Mouse (Mus musculus) cerebellum, adult 8-10 months (tissue): ENCODE results near the gene Gpr31b.
"Not testable (repeated sequence)": the region's sequence is repeated elsewhere in the genome, so short reads cannot be mapped to it uniquely, and the experiment has no call there.

ENCODE experiments used
- DNase-seq: peaks from one replicate; pipeline ENCODE4 v3.0.0; 2022

Gpr31b gene

DNA sequence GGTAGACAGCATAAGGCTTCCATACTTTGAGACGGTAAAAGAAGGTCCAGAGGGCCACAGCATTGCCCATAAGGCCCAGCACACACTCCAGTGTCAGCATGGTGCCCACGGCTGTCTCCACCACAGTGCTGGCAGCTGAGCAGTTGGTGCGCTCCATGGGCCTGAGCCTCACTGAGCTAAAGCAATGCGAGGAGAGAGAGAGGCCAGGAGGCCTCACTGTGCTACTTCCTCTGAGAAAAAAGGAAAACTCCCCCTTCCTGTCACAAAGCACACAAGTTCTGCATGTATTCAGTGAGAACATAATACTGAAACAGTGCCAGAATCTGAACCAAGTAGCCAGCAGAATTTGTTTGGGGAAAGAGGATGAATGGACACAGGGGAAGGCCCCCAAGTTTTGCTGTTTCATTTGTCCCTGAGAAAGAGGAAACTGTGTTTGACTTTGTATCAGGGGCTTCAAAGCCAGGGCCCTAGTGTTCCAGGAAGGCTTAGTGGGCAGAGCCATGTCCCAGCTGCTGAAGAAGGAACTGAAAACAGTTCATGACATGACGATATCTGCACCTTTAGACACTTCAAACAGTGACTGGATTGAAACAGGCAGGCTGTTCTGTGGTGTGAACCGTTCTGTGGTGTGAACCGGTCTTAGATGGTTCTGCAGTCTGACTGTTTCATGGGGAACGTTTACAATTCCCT lies at the start of gene Gpr31b:
Gene Gpr31b (minus strand): TSS at position 173 of the 690 bp plus-strand sequence.
- DNase-seq = not testable (repeated sequence)

DNA sequence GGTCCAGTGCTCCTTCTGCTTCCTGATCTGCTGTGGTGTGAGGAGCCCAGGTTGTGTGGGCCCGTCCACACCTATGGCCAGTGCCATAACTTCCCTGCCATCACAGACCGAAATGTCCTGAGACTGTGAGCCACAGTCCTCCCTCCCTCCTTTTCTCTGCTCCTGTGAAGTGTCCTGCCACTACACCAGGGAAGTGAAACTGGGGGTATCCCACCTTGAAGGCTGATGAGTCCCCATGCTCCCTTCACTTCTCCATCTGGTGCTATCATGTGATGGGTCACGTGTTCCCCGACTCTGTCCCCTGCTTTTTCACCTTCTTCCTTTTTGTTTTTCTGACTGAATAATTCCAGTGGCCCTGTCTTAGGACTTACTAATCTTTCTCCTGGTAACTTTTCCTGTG lies 40.9 kb upstream of the Gpr31b start:
- not testable (repeated sequence) for DNase-seq

DNA sequence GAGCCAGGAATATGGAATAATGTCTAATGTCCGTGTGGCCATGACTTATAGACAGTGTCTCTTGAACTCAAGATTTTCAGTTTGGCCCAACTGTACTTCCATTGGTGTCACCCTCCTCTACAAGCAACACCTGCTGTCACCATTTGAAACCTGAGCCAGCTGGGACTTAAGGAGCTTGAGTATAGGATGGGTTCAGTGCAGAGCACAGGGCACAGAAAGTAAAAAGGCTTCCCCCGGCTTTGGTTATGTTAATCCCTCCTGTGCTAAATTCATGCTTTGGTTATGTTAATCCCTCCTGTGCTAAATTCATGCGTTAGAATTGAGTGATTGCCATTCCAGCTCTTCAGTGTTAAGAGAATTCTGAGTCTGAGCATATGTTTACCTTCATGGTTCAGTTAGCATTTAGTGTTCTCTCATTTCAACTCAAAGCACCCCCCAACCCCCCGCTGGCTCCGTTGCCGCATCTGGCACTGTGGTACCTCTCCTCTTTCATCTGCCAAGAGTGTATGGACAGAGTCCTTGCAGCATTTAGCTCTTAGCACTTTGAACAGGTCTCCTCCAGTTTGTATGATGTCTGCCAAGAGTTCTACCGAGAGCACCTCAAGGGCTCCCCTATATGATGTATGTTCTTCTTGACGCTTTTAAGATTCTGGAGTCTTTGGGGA lies 40.1 kb upstream of the Gpr31b start:
- DNase-seq = not testable (repeated sequence)

DNA sequence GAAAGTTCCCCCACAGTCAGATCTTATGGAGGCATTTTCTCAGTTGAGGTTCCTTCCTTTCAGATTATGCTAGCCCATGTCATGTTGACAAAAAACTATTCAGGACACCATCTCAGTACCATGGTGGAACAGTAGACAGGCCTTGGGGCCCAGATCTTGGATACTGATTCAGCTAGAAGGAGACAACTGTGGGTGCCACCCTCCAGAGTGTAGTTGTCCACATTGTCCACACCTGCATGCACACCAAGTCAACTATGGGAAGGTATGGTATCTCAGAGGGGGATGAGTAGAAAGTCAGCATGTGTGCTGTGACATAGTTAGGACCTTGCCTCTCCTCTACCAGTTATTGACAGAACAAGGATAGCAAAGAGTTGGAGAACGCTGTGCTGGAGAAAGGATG lies 39.4 kb upstream of the Gpr31b start:
- DNase-seq = not testable (repeated sequence)

DNA sequence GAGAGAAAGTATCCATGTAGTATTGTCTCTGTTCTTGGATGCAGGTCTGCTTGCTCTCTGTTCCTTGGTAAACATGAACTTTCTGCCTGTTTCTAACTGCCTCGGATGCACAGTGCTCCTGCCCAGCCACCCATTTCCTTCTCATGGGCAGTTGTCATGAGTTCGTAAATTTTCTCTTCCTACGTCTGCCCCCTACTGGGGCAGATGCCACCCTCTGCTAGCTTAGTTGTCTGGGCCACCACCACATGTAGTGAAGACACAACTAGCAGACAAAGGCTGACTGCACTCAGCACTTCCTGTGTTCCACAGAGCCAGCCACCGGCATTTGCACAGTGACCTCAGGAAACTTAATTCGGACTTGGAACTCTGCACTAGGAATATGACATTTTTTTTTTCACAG lies 17.1 kb upstream of the Gpr31b start:
- DNase-seq = not testable (repeated sequence)

DNA sequence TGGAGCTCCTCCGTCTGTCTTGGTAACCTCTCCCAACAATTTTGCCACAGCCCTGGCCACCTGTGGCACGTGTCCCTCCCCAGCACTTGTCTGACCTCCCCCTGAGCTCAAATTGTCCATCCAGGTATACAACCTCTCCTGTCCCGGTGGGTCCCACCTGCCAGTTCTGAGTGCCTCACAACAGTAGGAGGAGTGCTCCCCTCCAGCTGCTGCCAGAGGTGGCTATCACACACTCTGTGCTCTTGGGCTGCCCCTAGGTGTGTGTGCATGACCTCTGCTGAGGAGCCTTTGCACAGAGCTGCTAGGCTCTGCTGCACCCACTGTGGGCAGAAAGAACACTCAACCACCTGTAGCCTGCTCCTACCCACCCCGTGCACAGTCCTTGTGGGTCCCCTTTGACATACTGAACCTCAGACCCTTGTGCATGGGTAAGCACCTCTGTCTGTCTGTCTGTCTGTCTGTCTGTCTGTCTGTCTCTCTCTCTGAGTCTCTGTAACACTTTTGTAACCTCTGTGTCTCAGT lies 15.8 kb upstream of the Gpr31b start:
- not testable (repeated sequence) for DNase-seq

DNA sequence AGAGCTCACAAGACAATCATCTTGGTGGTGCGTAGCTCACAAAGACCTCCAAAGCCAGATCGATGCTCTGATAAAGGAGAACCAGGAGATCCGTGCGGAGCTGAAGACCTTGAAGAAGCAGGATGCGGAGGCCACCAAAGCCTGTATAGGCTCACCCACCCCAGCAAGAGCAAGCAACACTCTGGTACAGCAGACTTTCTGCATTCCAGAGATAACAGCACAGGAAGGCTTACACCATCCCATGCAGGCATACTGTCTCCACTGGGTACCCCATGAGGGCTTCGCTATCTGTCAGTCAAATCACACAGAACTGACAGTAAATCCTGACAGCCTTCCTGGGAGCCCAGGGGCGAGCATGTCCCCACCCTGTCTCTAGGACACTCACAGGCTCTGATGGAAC lies 10.8 kb upstream of the Gpr31b start:
- DNase-seq = not testable (repeated sequence)

DNA sequence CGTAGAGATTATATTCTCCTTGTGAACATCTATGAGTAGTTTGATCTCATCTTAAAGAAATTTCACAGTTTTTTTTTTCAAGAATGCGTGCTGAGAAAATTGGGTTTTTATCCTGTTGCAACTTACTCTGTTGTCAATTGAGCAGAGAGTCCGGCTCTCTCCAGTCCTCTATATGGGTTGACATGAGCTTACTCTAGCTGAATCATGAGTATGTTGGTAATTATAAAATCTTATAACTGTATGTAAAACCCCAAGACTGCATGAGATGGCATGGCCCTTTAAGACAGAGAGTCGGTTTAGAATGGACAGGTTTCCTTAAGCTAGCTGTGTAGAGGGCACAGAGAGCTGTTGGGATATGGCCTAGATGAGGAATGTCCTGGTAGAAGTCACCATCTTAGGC lies 8.7 kb upstream of the Gpr31b start, which contains the start of gene Tcp10b:
Gene Tcp10b (plus strand): TSS at position 301 of the 400 bp plus-strand sequence.
- not testable (repeated sequence) for DNase-seq

DNA sequence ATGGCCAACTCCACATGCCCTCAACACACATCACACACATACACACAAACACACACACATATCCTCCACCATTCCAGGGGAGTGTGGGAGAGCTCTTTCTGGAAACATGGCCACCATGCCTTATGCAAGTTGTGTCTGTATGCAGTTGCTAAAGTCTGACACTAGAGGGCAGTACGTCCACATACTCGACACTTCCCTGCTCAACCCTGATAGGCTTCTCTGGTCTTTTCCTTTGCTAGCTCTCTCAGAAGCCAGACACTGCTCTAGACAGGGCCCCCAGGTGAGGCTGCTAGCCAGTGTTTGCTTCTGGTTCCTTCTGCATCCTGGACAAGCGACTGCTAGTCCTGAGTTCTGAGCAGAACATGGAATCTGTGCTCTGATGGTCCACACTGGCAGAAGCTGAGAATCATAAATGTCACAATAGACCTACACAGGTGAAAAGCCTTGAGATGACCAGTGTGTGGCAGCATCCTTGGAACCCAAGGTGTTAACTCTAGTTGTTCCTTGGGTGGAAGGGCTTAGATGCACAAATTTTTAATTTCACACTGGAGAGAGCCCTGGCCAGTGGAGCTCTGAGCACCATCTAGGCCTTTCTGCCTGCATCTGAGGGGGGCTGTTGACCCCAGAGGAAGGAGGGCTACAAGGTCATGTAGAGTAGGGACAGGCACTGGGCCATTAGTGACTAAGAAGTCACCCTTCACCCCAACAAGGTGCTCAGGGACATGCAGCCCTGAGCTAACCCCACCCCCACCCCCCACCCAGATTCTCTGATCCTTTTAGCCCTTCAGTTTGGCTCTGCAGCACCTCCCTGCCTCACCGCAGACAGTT lies 8.0 kb downstream of the Gpr31b start:
- DNase-seq = peak; percentile 26

DNA sequence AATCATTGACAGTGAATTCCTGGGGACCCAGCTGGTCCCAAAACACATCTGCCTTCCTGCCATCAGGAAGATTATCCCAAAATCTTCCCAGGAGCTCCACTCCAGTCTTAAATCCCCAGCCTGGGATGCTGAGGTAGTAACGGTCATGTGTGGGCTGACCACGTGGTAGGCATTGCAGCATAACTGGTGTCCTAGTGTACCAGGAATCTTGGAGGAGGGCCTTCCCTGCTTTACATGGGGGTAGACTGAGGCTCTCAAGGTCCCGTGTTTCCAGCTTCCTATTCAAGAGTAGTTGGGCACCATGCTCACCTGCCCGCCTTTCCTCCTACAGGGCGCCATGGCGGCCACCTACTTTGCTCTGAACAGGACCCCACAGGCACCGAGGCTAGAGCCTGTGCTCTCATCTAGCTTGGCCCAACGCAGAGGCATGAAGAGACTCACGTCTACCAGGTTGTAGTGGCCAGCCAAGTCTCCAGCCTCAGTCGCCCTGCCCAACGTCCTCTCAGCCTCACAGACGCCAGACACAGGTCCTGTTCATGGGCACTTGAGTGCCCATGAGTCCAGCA lies 15.4 kb downstream of the Gpr31b start:
- not testable (repeated sequence) for DNase-seq

DNA sequence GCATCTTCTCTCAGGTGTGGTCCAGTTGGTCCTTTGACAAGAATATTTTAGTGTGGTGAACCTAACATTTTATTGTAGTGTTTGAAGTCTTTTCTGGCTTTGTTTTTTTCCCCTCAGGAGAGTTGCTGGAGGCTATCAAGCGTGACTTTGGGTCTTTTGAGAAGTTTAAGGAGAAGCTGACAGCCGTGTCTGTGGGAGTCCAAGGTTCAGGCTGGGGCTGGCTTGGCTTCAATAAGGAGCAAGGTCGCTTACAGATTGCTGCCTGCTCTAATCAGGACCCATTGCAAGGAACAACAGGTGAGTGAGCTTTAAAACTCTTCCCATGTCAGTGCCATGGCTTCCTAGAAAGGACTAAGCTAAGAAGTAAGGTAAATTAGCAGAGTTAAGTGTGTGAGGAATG lies 38.8 kb downstream of the Gpr31b start:
- DNase-seq = no peak

DNA sequence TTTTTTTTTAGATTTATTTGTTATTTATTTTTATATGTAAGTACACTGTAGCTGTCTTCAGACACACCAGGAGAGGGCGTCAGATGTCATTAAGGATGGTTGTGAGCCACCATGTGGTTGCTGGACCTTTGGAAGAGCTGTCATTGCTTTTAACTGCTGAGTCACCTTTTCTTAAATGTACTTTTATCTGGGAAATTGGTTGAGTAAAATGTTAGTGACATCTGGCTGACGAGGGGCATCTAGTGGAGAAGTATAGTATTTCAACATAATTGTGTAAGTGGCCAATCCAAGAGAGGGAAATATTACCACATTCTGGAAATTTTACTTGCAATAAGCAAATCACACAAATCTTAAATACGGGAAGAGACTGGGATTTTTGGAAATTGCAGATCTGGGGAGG lies 42.2 kb downstream of the Gpr31b start:
- no peak for DNase-seq

DNA sequence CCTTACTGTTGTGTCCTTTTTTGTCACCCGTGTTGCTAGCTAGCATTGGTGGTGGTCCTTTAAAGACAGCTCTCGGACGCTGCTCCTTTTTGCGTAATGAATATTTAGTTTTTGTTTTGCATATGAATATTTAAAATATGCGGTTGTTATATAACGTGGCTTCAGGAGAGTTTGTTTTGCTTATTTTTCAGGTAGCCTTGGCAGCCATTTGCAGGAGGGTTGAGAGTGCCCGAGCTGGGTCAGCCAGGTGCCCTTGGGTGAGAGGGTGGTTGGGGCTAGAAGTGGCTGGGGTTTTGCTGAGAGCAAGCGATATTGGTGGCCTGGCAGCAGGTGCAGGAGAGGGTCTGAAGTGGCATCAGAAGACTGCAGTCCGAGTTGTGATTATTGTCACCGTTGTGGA lies 43.6 kb downstream of the Gpr31b start:
- no peak for DNase-seq

DNA sequence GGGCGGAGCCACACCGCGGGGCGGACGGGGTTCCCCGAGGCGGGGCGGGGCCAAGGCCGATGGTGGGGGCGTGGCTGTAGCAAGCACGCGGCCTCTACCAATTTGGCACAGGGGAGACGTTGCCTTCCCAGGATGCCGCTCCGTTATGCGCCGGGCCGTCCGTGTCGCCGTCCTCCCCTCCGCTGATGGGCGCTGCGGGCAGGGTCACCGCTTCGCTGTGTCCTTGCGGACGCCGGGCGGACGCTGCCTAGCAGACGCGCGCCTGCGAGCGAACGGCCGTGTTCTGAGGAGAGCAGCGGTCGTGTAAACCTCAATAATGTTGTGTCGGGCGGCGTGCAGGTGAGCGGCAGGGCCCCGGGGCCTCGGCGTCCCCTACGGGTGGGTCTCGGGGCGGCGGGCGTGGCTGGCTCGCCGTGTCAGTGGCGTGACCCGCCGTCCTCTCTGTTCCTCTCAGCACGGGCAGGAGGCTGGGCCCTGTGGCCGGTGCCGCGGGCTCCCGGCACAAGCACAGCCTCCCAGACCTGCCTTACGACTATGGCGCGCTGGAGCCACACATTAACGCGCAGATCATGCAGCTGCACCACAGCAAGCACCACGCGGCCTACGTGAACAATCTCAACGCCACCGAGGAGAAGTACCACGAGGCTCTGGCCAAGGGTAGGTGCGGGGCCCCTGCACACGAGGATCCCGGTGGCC lies 44.2 kb downstream of the Gpr31b start:
- DNase-seq = peak; percentile 99

DNA sequence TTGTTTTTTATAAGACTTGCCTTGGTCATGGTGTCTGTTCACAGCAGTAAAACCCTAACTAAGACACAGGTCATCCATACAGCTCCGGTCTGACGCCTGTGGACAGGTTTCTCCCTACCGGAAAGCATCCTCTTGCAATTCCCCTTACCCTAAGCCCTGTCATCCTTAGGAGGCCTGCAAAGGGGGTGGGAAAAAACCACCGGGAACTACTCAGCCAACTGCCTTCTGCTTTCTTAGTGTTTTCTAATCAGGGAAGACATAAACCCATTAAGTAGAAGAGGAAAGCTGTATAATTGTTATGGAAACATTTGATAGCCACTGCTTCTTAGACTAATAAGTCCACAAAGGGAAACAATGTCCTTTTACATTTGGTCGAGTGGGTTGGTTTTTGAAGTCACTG lies 45.1 kb downstream of the Gpr31b start:
- no peak for DNase-seq

DNA sequence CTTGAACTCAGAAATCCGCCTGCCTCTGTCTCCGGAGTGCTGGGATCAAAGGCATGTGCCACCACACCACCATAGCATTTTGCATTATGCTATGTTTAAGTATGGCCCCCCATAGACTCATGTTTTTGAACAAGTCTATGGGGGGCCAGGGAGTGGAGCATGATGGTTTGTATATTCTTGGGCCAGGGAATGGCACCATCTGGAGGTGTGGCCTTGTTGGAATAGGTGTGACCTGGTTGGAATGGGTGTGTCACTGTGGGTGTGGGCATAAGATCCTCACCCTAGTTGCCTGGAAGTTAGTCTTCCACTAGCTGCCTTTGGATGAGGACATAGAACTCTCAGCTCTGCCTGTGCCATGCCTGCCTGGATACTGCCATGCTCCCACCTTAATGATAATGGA lies 45.5 kb downstream of the Gpr31b start, which contains the start of gene Sod2:
Gene Sod2 (plus strand): TSS at position 301 of the 400 bp plus-strand sequence.
- not testable (repeated sequence) for DNase-seq

DNA sequence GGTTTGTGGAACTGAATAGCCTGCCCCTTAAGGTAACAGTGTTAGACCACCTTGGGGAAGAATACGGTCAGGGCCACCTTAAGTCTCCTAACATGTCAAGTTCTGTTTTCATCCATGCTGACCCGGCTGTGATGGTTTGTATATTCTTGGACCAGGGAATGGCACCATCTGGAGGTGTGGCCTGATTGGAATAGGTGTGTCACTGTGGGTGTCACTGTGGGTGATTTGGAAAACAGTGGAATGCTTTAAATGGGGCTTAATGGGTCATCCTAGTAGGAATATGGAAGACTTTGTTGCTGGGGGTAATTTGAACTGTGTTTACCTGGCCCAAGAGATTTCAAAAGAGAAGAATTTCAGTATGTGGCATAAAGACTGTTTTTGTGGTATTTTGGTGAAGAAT lies 47.7 kb downstream of the Gpr31b start:
- not testable (repeated sequence) for DNase-seq

DNA sequence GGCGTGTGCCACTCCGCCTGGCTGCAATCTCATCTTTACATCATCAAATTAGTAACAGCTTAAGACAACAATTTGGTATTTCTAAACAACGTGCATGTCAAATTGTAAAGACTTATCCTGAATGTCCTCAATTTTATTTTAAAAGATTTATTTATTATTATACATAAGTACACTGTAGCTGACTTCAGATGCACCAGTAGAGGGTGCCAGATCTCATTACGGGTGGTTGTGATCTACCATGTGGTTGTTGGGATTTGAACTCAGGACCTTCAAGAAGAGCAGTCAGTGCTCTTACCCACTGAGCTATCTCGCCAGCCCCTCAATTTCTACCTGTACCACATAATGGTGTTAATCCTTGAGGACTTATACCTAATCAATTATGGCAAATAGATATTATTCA lies 49.9 kb downstream of the Gpr31b start:
- DNase-seq = not testable (repeated sequence)
